Mouse (Mus musculus): ENCODE results near the gene Nemp1. TPM values are rescaled to one million over a fixed set of nuclear protein-coding genes. Genes with fewer than 3 reads are reported as not detected.

Gene Nemp1
- polyA plus RNA-seq, 3 experiments from 2014 or later = 3.7 to 5.9 (median 5.7) TPM

DNA sequence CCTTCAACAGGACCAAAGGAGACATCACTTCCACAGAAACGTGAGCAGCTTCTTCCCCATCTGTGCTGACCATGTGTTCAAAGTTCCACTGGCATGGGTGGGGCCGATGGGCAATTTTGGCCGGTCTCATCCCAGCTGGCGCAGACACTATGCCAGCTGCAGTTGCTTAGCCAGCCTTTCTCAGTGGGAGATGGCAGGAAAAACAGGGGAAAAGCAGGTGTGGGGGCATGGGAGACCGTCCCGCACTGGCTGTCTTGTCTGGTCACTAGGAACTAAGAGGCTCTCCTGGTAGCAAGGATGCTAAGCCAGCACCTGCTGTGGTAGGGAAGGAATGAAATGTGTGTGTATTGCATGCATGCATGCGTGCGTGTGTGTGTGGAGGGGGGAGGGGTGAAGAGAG is 61.7 kb downstream of the Nemp1 start:
- ATAC-seq = no peak

DNA sequence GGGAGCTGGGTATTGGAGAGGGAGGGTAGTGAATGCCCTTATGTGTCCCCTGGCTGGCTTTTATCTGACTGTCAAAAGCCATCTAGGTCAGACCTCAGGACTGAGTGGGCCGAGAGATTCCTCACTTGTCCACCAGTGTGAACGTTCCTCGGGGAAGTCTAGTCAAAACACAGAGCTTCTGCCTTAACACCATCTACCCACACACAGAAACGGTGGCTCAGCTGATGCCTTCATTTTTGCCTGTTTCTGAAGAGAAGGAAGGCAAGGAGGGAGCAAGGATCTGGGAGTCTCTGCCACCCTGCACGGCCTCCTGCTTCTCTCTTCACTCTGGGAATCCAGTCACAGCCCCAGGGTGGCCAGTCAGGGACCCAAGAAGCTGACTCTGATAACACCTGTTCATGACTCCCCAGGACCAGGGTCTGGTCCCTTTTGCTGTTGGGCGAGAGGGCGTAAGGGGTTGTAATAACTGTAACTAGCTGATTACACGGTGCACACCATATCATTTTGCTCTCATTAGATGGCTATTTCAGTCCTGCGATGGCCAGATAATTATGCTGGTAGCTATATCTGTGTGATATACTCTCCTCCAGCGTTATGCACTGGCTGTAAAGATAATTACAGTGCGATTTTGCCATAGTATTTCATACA is 63.7 kb downstream of the Nemp1 start:
- no peak for ATAC-seq

DNA sequence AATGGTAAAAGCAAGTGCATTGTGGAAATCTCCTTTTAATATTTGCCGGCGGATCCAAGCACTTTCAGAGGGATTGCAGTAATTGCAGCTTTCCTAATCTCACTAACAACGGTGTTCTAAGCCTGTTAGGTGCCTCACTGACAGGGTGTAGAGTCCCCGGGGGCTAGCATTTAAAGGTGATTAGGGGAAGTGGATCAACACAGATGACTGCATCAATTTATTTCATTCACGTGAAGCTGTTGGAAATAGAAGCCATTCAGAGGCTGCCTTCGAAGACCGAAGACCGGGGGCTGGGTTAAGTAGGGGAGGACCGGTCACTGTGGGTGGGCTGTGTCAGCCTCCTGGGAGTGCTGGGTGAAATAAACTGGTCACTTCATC is 64.2 kb downstream of the Nemp1 start:
- no peak for ATAC-seq

DNA sequence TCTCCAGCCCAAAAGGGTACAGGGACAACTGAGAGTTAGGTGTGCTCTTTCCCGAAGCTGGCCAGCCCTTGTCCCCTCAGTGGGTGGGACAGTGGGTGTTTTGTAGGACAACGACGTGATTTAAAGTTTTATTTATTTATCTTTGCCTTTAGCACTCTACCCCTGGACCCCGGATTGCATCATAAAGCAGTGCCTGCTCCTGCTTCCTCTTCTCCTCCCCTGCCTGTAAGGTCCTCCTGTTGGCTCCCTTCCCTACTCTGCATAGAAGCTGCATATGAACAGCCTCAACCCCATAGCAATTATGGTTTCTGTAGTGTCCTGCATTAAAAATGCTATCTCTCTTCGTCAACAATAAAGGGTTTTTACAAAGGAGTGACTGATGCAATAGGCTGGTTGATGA is 64.7 kb downstream of the Nemp1 start:
- ATAC-seq = no peak

DNA sequence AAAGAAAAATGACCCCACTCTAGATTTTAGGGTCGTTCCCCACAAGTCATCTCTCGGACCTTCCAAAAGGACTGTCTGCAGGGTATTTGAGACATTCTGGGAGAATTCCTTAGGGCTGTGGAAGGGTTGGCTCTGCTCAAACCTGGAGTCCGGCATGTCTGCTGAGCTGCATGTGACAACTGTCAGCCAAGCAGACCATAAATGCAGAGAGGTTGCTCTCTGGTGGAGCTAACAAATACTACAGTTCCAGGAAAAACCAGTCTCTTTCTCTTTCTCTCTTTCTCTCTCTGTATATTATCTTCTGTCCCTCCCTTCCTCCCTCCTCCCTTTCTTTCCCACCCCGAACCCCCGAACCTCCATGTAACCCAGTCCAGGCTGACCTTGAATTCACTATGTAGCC is 67.7 kb downstream of the Nemp1 start:
- no peak for ATAC-seq

DNA sequence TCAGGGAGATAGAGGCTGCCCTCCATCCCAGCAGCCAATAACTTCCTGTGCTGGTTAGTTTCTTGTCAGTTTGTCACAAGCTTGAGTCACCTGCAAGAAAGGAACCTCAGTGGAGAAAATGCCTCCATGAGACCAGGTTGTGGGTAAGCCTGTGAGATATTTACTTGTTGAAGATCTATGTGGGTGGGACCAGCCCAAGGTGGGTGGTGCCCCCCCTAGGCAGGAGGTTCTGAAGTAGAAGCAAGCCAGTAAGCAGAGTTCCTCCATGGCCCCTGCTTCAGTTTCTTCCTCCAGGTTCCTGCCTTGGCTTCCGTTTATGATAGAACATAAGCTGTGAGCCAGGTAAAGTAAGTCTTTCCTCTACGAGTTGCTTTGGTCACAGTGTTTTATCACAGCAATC is 69.6 kb downstream of the Nemp1 start:
- ATAC-seq = no peak

DNA sequence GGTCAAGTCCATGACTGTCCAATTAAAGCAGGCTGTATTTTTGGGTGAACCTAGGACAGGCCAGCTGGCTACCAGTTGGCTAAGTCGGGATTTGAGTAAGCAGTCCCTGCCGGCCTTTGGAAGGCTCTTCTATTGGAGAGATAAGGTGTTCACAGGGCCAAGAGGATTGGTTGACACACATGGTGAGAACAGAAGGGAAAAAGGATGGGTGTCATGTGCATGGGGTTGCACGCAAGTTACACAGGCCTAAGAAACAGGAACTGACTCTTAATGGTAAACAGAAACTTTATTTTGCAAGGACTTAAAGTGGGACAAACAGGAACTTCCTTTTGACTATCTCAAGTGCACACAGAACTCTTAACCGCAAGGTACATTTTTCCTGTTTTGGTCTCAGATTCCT is 70.2 kb downstream of the Nemp1 start:
- no peak for ATAC-seq

DNA sequence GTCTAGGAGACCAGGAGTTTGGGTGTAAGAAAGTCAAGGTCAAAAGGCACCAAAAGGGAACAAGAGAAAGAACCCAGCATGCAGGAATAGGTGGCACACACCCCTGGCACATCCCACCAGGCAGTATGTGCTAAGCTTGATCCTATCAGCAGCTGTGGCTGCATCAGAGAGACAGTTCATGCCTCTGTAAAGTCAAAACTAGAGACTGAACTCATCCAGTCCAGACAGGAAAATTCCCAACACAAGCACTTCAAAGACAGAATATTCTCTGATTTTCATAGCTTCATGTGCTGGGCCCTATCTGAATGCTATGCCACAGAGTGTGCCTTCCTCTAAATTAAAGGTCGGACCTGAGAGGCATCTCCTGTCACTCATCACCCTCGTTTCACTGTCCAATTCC is 70.9 kb downstream of the Nemp1 start:
- ATAC-seq = no peak

DNA sequence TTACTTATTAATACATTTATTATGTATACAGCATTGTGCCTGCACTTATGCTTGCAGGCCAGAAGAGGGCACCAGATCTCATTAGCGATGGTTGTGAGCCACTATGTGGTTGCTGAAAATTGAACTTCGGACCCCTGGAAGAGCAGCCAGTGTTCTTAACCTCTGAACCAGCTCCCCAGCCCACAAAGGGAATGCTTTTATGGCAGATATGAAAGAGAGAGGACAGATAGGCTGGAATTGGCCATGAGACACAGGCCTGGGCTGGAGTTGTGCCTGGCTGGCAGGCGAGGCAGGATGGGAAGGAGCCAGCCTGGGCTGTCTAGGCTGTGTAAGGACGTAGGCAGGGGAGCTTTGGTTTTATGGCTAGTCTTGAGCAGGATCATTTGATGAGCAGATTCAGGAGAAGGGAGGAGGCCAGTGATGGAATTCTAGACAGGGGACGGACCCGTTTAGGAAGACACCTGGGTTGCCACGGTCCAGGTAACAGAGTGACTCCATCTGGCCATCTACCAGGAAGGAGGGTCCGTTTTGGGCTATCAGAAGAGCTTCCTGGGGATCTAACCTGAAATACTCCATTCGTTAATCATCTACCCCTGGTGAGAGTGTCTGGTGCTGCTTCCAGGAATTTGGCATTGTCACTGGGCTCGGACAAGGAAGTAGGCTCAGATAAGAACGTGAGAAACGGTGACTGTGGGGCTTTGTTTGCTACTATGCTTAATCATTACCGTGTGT is 71.6 kb downstream of the Nemp1 start:
- ATAC-seq = no peak

DNA sequence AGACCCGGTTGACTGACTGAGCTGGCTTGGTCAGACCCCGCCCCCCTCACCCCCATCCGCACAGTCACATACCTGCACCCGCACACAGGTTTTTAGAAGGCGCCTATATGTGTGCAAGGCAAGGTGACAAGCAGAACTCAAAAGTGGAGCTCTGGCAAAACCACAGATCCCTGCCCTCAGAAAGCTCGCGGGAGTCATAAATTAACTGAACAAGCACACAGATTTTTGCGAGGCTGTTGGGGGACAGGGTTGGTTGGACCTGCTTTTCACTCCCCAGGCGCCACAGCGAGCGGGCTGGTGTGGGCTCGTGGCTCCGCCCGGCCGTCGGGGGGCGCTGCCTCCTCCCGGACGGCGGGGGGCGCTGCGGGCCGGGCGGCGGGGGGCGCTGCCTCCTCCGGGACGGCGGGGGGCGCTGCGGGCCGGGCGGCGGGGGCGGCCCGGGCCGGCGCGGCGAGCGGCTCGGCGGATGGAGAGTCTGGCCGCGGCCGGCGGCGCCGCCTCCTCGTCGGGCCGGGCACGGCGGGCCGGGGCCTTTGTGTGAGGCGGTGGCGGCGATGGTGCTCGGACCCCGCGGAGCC is 72.5 kb downstream of the Nemp1 start, which contains the start of gene Zbtb39:
Gene Zbtb39, plus strand, starts transcription at position 456 of the 578 bp plus-strand sequence.
- peak; percentile 69 for ATAC-seq

DNA sequence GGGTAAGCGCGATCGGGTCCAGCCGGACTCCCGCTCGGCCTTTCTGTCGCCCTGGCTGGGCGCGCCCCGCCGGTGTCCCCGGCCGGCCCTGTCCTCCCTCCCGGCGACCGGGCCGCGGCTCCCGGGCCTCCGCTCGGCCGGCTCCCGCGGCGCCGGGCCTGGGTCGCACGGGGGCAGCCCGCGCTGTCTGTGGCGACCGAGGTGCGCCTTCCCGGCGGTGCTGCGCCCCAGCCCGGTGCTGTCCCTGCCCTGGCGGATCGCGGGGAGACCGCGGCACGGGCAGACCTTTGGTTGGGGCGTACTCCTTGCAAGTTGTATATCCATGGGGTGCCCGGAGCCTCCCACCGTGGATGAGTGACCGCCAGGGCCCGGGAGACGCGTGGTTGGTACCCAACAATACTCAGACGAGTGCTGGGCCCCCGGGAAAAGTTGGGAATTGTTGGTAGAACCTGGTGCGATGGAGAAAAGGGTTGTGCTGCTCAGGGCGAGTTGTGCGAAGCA is 73.0 kb downstream of the Nemp1 start:
- peak; percentile 54 for ATAC-seq

DNA sequence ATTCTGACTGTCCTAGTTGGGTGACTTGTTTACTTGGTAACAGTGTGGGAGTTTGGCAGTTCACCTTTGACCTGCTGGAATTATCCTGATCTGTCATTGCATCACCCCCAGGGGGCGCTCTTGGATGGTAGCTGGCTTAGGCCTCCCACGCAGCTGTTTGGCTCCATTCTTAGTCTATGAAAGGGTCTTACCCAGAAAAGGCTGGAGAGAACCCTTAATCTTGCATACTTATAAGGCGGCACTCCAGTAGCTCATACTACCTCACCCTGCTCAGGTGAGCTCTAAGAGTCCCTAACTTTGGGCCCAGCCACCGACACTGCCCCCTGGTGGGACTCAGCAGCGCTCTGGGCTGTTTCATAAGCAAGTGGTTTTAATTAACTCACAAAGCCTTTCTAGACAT is 78.0 kb downstream of the Nemp1 start:
- ATAC-seq = peak; percentile 44

DNA sequence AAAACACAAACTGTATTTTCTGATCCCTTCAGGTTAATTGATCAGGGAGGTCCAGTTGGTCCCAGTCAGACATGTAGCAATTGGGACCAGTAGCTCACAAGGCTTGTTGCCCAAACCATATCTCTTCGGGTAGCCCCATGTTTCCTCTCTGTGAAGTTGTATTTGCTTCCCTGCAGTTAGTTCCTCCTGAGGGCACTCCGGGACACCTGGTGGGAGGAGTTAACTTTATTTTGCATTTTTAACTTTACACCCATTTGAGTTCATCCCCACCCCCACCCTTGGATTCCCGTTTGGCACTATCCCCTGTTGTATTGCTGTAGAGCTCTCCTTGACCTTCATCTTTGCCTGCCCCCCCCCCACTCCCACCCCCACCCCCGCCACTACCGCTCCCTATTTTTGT is 79.2 kb downstream of the Nemp1 start:
- ATAC-seq = no peak

DNA sequence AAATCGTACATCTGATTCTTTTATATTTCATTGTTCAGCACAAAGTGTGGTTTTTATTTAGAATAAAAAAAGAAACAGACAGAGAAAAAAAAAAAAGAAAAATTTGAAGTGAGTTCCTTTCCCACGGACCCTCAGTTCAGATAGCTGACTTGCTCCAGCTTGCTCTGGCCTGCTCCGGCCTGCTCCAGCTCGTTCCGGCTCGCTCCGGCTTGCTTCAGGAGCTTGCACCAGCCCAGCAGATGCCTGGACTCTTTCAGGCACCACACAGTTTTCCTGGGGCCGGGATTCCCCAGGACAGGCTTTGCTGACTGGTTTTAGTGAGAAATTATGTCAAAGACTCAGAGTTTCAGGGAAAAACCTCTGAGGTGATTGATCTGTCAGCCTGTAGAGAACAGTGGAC is 80.6 kb downstream of the Nemp1 start:
- no peak for ATAC-seq

DNA sequence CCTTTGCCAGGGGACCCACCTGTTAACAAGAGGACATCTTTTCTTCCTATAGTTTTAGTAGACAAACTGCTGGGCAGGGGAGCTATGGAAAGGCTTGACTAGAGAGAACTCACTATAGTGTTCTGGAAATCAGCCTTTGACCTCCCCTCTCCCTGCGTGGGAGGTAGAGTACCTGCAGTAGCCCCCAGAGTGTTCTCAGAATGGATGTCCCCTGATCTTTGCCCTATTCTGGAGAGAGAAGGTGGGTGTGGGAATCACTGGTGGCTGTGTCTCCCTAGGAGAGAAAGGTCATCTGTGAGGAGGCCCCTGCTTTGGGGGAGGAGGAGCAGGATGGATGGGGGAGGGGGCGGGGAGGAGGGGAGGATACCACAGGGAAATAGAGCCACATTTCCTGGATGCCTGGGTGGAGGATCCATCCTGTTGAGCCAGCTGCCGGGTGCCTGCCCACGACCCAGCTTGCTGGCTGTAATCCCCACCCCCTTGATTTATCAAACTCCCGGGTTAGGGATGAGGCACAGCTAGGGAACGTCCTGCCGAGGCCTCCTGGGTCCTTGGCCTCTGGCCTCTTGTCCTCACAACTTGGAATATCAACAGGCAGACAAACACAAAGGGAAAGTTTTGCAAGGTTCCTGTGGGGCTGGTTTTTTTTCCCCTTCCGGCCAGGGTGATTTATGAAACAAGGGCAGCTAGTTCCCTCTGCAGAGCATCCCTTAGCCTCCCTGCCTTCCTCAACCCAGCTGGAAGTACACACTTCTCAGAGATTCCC is 82.3 kb downstream of the Nemp1 start:
- ATAC-seq = no peak

DNA sequence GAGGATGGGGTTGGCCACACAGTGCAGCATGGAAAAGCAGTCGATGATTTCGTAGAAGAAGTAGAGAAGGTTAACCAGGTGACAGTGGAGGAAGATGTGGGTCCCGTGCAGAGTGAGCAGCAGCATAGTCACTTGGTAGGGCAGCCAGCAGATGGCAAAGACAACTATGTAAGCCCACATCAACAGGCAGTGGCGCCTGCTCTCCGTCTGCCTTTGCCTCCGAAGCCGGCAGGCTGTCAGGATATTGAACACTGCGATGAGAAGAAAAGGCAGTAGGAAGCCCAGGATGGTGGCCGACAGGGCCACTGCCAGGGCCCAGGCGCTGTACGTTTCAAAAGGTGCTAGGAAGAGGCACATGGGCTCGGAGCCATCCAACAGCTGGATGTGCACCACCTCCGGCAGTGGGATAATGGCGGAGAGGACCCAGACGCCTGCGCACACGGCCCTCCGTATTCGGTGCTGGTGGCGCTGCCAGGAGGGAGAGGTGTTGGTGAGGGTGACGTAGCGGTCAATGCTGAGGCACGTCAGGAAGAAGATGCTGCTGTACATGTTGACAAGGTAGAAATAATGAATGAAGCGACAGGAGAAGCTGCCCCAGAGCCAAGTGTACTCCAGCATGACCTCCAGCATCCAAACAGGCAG is 83.6 kb downstream of the Nemp1 start:
- ATAC-seq = no peak

Other genes starting within 250 kb of the Nemp1 start
- under 1 TPM in 1 of 3 experiments, not detected in 2; 0.35 TPM for gene Stac3, start 165.2 kb upstream of the Nemp1 start, polyA plus RNA-seq (2017; shearing (Covaris generic))
- not detected for gene Ndufa4l2, start 151.9 kb upstream of the Nemp1 start, polyA plus RNA-seq (2017; shearing (Covaris generic))
- gene Shmt2, start 144.5 kb upstream of the Nemp1 start, polyA plus RNA-seq (2017; shearing (Covaris generic)) = 10 to 100 TPM; 38.2 to 43.2 (median 42.9) TPM
- not detected for gene Nxph4, start 132.3 kb upstream of the Nemp1 start, polyA plus RNA-seq (2017; shearing (Covaris generic))
- gene Lrp1, start 45.8 kb upstream of the Nemp1 start, polyA plus RNA-seq (2017; shearing (Covaris generic)) = 1 to 10 TPM in 1 of 3 experiments, under 1 TPM in 1, not detected in 1; 0.04 to 1.4 TPM
- 100 to 1,000 TPM; 148 to 195 (median 176) TPM for gene Stat6, start 23.9 kb upstream of the Nemp1 start, polyA plus RNA-seq (2017; shearing (Covaris generic))
- gene Nab2, start 1.7 kb downstream of the Nemp1 start, polyA plus RNA-seq (2017; shearing (Covaris generic)) = 1 to 10 TPM; 7.5 to 9.5 (median 7.8) TPM
- not detected for gene Myo1a, start 38.3 kb downstream of the Nemp1 start, polyA plus RNA-seq (2017; shearing (Covaris generic))
- not detected for gene Tac2, start 57.6 kb downstream of the Nemp1 start, polyA plus RNA-seq (2017; shearing (Covaris generic))
- under 1 TPM; 0.31 to 0.95 (median 0.64) TPM for gene Zbtb39, start 72.6 kb downstream of the Nemp1 start, polyA plus RNA-seq (2017; shearing (Covaris generic))
- under 1 TPM; 0.14 to 0.44 (median 0.37) TPM for gene Gpr182, start 84.8 kb downstream of the Nemp1 start, polyA plus RNA-seq (2017; shearing (Covaris generic))
- under 1 TPM in 2 of 3 experiments, not detected in 1; 0.28 TPM for gene Rdh1, start 92.8 kb downstream of the Nemp1 start, polyA plus RNA-seq (2017; shearing (Covaris generic))
- gene Rdh16f1, start 92.9 kb downstream of the Nemp1 start, polyA plus RNA-seq (2017; shearing (Covaris generic)) = 1 to 10 TPM in 1 of 3 experiments, under 1 TPM in 1, not detected in 1; 0.36 to 1.1 TPM
- 1 to 10 TPM in 1 of 3 experiments, not detected in 2; 1.3 TPM for gene Rdh9, start 109.5 kb downstream of the Nemp1 start, polyA plus RNA-seq (2017; shearing (Covaris generic))
- not detected for gene Rdh16, start 134.3 kb downstream of the Nemp1 start, polyA plus RNA-seq (2017; shearing (Covaris generic))
- not detected for gene Rdh19, start 183.0 kb downstream of the Nemp1 start, polyA plus RNA-seq (2017; shearing (Covaris generic))
- gene Rdh16f2, start 199.6 kb downstream of the Nemp1 start, polyA plus RNA-seq (2017; shearing (Covaris generic)) = not detected
- not detected for gene Rdh7, start 221.9 kb downstream of the Nemp1 start, polyA plus RNA-seq (2017; shearing (Covaris generic))
- gene Sdr9c7, start 231.6 kb downstream of the Nemp1 start, polyA plus RNA-seq (2017; shearing (Covaris generic)) = not detected